8 mouse cellular contexts compared by ENCODE assay signal in the genomic region with DNA sequence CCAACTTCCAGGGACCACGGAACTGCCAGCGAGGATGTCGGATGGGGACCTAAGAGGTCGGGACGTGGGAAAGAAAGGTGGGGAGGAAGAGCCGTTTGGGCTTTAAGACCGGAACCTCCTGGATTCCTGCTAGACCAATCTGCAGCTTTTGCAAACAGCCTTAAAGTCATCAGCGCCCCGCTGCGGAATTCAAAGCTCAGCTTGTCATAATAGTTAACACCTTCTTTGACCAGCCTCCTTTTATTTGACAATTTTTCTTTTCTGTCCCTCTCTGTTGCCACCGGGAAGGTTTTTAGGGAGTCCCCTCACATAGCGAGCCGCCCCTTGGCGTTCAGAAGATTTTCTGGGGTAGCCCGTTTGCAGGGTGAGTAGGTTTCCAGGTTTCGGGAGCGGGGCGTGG. TPM values are rescaled to one million over a fixed set of nuclear protein-coding genes. Genes with fewer than 3 reads are reported as not detected.
DNase-seq lines count a peak whose midpoint lies in the region; ATAC-seq and TF ChIP-seq lines count a peak whose summit lies in the region.

TSS of gene Has3 (plus strand) at position 192 of the 400 bp plus-strand sequence.

- no peaks in the 10 kb centered on the region for H3K9me3 ChIP-seq in embryonic facial prominence, embryonic 12.5 days
- no peaks in the 10 kb centered on the region for H3K9me3 ChIP-seq in hindbrain, embryonic 11.5 days (ENCODE audit: control insufficient read depth, low read length)
- no peaks in the 10 kb centered on the region for H3K9me3 ChIP-seq in liver, embryonic 14.5 days (ENCODE audit: control insufficient read depth, low read length)

- peak within 1 kb of the TSS; percentile 30; the same call in 1 of the 2 replicates for H3K9ac ChIP-seq in liver, adult 2 months (ENCODE audit: low read depth, low read length)
- peak within 1 kb of the TSS; percentile 61 for H3K9ac ChIP-seq in embryonic facial prominence, embryonic 12.5 days
- H3K9ac ChIP-seq in hindbrain, embryonic 11.5 days (ENCODE audit: low read depth, low read length), result peak within 1 kb of the TSS; percentile 31
- no peak within 1 kb of the TSS for H3K9ac ChIP-seq in liver, embryonic 14.5 days (replicated peaks)

- peak within 1 kb of the TSS; percentile 99 for H3K4me2 ChIP-seq in embryonic facial prominence, embryonic 12.5 days (replicated peaks)
- H3K4me2 ChIP-seq in hindbrain, embryonic 11.5 days (replicated peaks; ENCODE audit: low read depth, low read length), result peak within 1 kb of the TSS; percentile 98
- peak within 1 kb of the TSS; percentile 56 for H3K4me2 ChIP-seq in liver, embryonic 14.5 days (ENCODE audit: low read depth)

- no peaks in the 10 kb centered on the region for H3K36me3 ChIP-seq in liver, adult 2 months (ENCODE audit: control insufficient read depth, insufficient read depth, low read length)
- H3K36me3 ChIP-seq in embryonic facial prominence, embryonic 12.5 days, result peaks cover 12% of the 10 kb centered on the region
- no peaks in the 10 kb centered on the region for H3K36me3 ChIP-seq in hindbrain, embryonic 11.5 days (ENCODE audit: control insufficient read depth, insufficient read depth, low read length)
- H3K36me3 ChIP-seq in liver, embryonic 14.5 days (replicated peaks; ENCODE audit: control insufficient read depth, insufficient read depth, low read depth), result no peaks in the 10 kb centered on the region
- 0 out of 2 replicates have a peak, but pooled peaks cover 2% of the 10 kb centered on the region for H3K36me3 ChIP-seq in small intestine, adult 2 months (ENCODE audit: control insufficient read depth, insufficient read depth, low read length)

- DNase-seq in liver, adult 2 months (ENCODE audit: extremely low read depth, low read depth, low spot score), result no peak
- DNase-seq in liver, result no peak
- peak; percentile 46 for DNase-seq in hindbrain, embryonic 11.5 days (ENCODE audit: low spot score)
- no peak for DNase-seq in liver, embryonic 14.5 days (ENCODE audit: low read depth in 3 of 3, low spot score in 3 of 3)
- DNase-seq in adrenal gland, postnatal 14 days, result no peak

- no peak for TF ChIP-seq POLR2A in liver, adult 2 months (IDR thresholded peaks at IDR 0.05; ENCODE audit: extremely low read depth, insufficient read depth, low read length)
- no peak for TF ChIP-seq POLR2A in small intestine, adult 2 months (IDR thresholded peaks at IDR 0.05; ENCODE audit: low read depth, low read length)

- H3K4me1 ChIP-seq in liver, adult 2 months (ENCODE audit: control insufficient read depth, insufficient read depth, low read length), result no peaks in the 10 kb centered on the region; the same call in 1 of the 2 replicates
- peaks cover 30% of the 10 kb centered on the region for H3K4me1 ChIP-seq in embryonic facial prominence, embryonic 12.5 days
- H3K4me1 ChIP-seq in hindbrain, embryonic 11.5 days (replicated peaks; ENCODE audit: control insufficient read depth, insufficient read depth, low read length), result peaks cover 10% of the 10 kb centered on the region
- no peaks in the 10 kb centered on the region for H3K4me1 ChIP-seq in liver, embryonic 14.5 days (replicated peaks; ENCODE audit: control insufficient read depth in 2 of 2, insufficient read depth in 2 of 2, low read length in 1 of 2)
- peaks cover 15% of the 10 kb centered on the region for H3K4me1 ChIP-seq in small intestine, adult 2 months (ENCODE audit: control insufficient read depth, insufficient read depth, insufficient read length, low read length)

- H3K27me3 ChIP-seq in liver, adult 2 months (ENCODE audit: control insufficient read depth, insufficient read depth, low read length), result peaks cover 12% of the 10 kb centered on the region
- peaks cover 55% of the 10 kb centered on the region for H3K27me3 ChIP-seq in embryonic facial prominence, embryonic 12.5 days
- peaks cover 26% of the 10 kb centered on the region for H3K27me3 ChIP-seq in hindbrain, embryonic 11.5 days (ENCODE audit: control insufficient read depth, insufficient read depth, low read length)
- H3K27me3 ChIP-seq in liver, embryonic 14.5 days (ENCODE audit: control insufficient read depth, insufficient read depth, low read length), result peaks cover 49% of the 10 kb centered on the region
- H3K27me3 ChIP-seq in small intestine, adult 2 months (ENCODE audit: control insufficient read depth, insufficient read depth, low read length), result peaks cover 37% of the 10 kb centered on the region

- H3K79me2 ChIP-seq in liver, adult 2 months (ENCODE audit: control insufficient read depth, insufficient read depth, low read length), result no peaks in the 10 kb centered on the region

- H3K27ac ChIP-seq in liver, adult 2 months (replicated peaks; ENCODE audit: insufficient read depth, low read depth, low read length), result no peak within 1 kb of the TSS
- H3K27ac ChIP-seq in embryonic facial prominence, embryonic 12.5 days, result no peak within 1 kb of the TSS
- no peak within 1 kb of the TSS for H3K27ac ChIP-seq in hindbrain, embryonic 11.5 days (ENCODE audit: low read depth, low read length)
- no peak within 1 kb of the TSS for H3K27ac ChIP-seq in liver, embryonic 14.5 days
- no peak within 1 kb of the TSS for H3K27ac ChIP-seq in small intestine, adult 2 months (ENCODE audit: insufficient read depth, low read depth, low read length)

- WGBS in liver, adult 2 months, result 12% methylated on average over 18 of the region's 18 CpGs
- under 1% methylated on average over 18 of the region's 18 CpGs for WGBS in embryonic facial prominence, embryonic 12.5 days
- WGBS in hindbrain, embryonic 11.5 days, result 1% methylated on average over 18 of the region's 18 CpGs
- WGBS in liver, embryonic 14.5 days (ENCODE audit: insufficient replicate concordance), result 3% methylated on average over 18 of the region's 18 CpGs
- 8% methylated on average over 18 of the region's 18 CpGs for WGBS in small intestine, adult 2 months

- TF ChIP-seq CTCF in liver, adult 2 months (IDR thresholded peaks at IDR 0.05; ENCODE audit: low read depth, low read length), result no peak
- TF ChIP-seq CTCF in liver, embryonic 14.5 days (IDR thresholded peaks at IDR 0.05; ENCODE audit: low read depth), result no peak
- TF ChIP-seq CTCF in small intestine, adult 2 months (IDR thresholded peaks at IDR 0.05; ENCODE audit: extremely low read depth, insufficient read length, insufficient replicate concordance, low read depth, low read length), result no peak

- no peak for ATAC-seq in embryonic facial prominence, embryonic 12.5 days (ENCODE audit: insufficient number of reproducible peaks, insufficient read depth, low FRiP score, low TSS enrichment)
- no peak for ATAC-seq in hindbrain, embryonic 11.5 days (ENCODE audit: low FRiP score)
- ATAC-seq in liver, embryonic 14.5 days (ENCODE audit: insufficient read depth), result no peak
- no peak for ATAC-seq in monocyte, adult 5-6 weeks (replicated peaks; ENCODE audit: insufficient number of reproducible peaks, low FRiP score, low TSS enrichment, poor library complexity, severe bottlenecking)

- no peak for TF ChIP-seq EP300 in liver, embryonic 14.5 days (IDR thresholded peaks at IDR 0.05; ENCODE audit: low read depth)

- peak within 1 kb of the TSS; percentile 48; the same call in 1 of the 2 replicates for H3K4me3 ChIP-seq in liver, adult 2 months (ENCODE audit: insufficient read depth, low read depth, low read length)
- H3K4me3 ChIP-seq in embryonic facial prominence, embryonic 12.5 days, result peak within 1 kb of the TSS; percentile 58
- H3K4me3 ChIP-seq in hindbrain, embryonic 11.5 days (ENCODE audit: low read depth, low read length), result peak within 1 kb of the TSS; percentile 48
- H3K4me3 ChIP-seq in liver, embryonic 14.5 days (ENCODE audit: insufficient read depth in 1 of 2, low read depth in 2 of 2, low read length in 2 of 2), result peak within 1 kb of the TSS; percentile 37 to 45
- peak within 1 kb of the TSS; percentile 60 for H3K4me3 ChIP-seq in small intestine, adult 2 months (ENCODE audit: low read depth, low read length)

RNA-seq across cellular contexts. Expression of gene Has3, which starts in this region (rescaled TPM):
- 0.07 TPM in 1 of 2 replicates, not detected in the other for total RNA-seq in liver, adult 2 months (2014; rRNA removed)
- polyA plus RNA-seq in liver, adult 2 months (2012; rRNA removed), result 0.02 TPM in 2 replicates
- 0.22 and 0.54 TPM in 2 replicates for polyA plus RNA-seq in embryonic facial prominence, embryonic 12.5 days (2016; fragmentation: Nextera tagmentation; extraction: Ambion mirVana)
- 0.29 and 0.39 TPM in 2 replicates for polyA plus RNA-seq in hindbrain, embryonic 11.5 days (2014; fragmentation: Nextera tagmentation; extraction: Ambion mirVana)
- polyA plus RNA-seq in liver, embryonic 14.5 days (2012; rRNA removed), result 0.02 and 0.08 TPM in 2 replicates
- 0.04 TPM in 1 of 2 replicates, not detected in the other for polyA plus RNA-seq in liver, embryonic 14.5 days (2014; fragmentation: Nextera tagmentation; extraction: Ambion mirVana)
- polyA plus RNA-seq in small intestine, adult 2 months (2012; rRNA removed), result 0.17 and 0.52 TPM in 2 replicates
- 0.32 to 1.6 TPM (median 1.4 TPM) in 3 replicates for total RNA-seq in monocyte, adult 5-6 weeks (2017)
- total RNA-seq in adrenal gland, postnatal 14 days (2021), result 0.83 and 1.0 TPM in 2 replicates

Comparison
In these comparisons a context has a peak if more than half of its experiments do, and no peak if none do; other contexts are left out.
1. Peak in DNase-seq, H3K4me3 ChIP-seq, H3K9ac ChIP-seq and H3K4me2 ChIP-seq in hindbrain, embryonic 11.5 days; RNA of the gene not detected or under 1 TPM.